ENCODE assay signal across 20 mouse cellular contexts in the genomic region with DNA sequence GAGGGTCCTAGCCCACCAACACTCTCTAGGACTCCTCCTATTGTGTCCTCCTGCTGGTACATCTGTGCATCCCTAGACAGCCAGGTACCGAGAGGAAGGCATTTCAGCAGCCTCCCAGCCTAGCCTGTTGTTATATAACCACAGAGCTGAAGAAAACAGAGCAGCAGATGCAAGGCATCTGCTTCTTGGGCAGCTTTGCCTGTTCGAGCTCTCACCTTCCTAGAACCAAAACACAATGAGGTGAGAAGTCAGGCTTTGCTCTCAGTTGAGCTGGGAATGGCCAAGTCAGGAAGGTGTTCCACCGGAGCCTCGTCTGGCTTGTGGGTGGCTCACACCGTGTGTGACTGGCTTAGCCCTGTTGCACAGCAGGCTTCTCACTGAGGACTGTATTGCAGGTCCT. TPM values are rescaled to one million over a fixed set of nuclear protein-coding genes. Genes with fewer than 3 reads are reported as not detected.
DNase-seq lines count a peak whose midpoint lies in the region; ATAC-seq and TF ChIP-seq lines count a peak whose summit lies in the region.
"Had no signal": no experiment of that assay in that cellular context is flagged by ENCODE, and none has a peak within 500 bp of the region (broad histone marks: within the 10 kb centered on the region; RNA-seq: fewer than 3 reads in every experiment).

No protein-coding gene starts in this region.

- no peaks in the 10 kb centered on the region for H3K27me3 ChIP-seq in cerebellum, adult 2 months (ENCODE audit: control insufficient read depth, insufficient read depth, low read length)
- H3K27me3 ChIP-seq: hindbrain, embryonic 15.5 days had no signal

- H3K4me3 ChIP-seq in cerebellum, adult 2 months (replicated peaks; ENCODE audit: insufficient read depth, low read depth, low read length): no peak overlapping the region
- H3K4me3 ChIP-seq in cortical plate, adult 2 months (ENCODE audit: insufficient read depth, low read length): no peak overlapping the region
- H3K4me3 ChIP-seq: embryonic facial prominence, embryonic 10.5 days; forebrain, embryonic 13.5 days; heart, embryonic 13.5 days; hindbrain, embryonic 15.5 days had no signal

- 16% methylated on average over 5 of the region's 5 CpGs for WGBS in cerebellum, adult 2 months

- H3K27ac ChIP-seq in cerebellum, adult 2 months (ENCODE audit: insufficient read depth, low read length): peak overlapping the region; percentile 20
- H3K27ac ChIP-seq in cortical plate, adult 2 months (ENCODE audit: insufficient read depth, low read length): peak overlapping the region; percentile 13; the same call in 1 of the 2 replicates
- H3K27ac ChIP-seq: embryonic facial prominence, embryonic 10.5 days; forebrain, embryonic 13.5 days; heart, embryonic 13.5 days; hindbrain, embryonic 15.5 days had no signal

- peak; percentile 53 for DNase-seq in cerebellum, adult 2 months
- DNase-seq in cerebellum, postnatal 36 days: no peak
- no peak for DNase-seq in frontal cortex, postnatal 14 days (ENCODE audit: low spot score in 2 of 2)
- DNase-seq in left cerebral cortex, postnatal 36 days (ENCODE audit: low spot score in 2 of 2): peak; percentile 38 to 55
- no peak for DNase-seq in left cerebral cortex, postnatal 4 days
- DNase-seq: adrenal gland, postnatal 14 days; forebrain, postnatal 0 days; gastrocnemius, postnatal 36 days; heart, adult 11 months; heart, postnatal 36 days had no signal

- peak; percentile 71 for ATAC-seq in frontal cortex, adult (ENCODE audit: low TSS enrichment)
- ATAC-seq: activated CD4-positive, CD25-positive, alpha-beta regulatory T cell, adult 4 months; forebrain, embryonic 13.5 days; forebrain, postnatal 0 days; intestine, embryonic 16.5 days; Patski had no signal

- peaks cover 78% of the 10 kb centered on the region for H3K4me1 ChIP-seq in cerebellum, adult 2 months (ENCODE audit: control insufficient read depth, insufficient read depth, low read length)
- peaks cover 20% of the 10 kb centered on the region for H3K4me1 ChIP-seq in cortical plate, adult 2 months (ENCODE audit: control insufficient read depth, insufficient read depth, low read length)
- H3K4me1 ChIP-seq: embryonic facial prominence, embryonic 10.5 days; forebrain, embryonic 13.5 days; heart, embryonic 13.5 days had no signal

- no peak for TF ChIP-seq POLR2A in cerebellum, adult 2 months (IDR thresholded peaks at IDR 0.05; ENCODE audit: borderline replicate concordance, insufficient read depth, low read length)
- no peak for TF ChIP-seq POLR2A in cortical plate, adult 2 months (IDR thresholded peaks at IDR 0.05; ENCODE audit: extremely low read depth, insufficient read depth, low read length)

- intact Hi-C loops in left cerebral cortex, postnatal 36 days (cut with DNase I): no loop called here
- intact Hi-C loops in left cerebral cortex, postnatal 4 days (cut with DNase I): no loop called here

- TF ChIP-seq CTCF in cerebellum, adult 2 months (IDR thresholded peaks at IDR 0.05; ENCODE audit: borderline replicate concordance, insufficient read depth, low read depth, low read length): no peak
- TF ChIP-seq CTCF in cortical plate, adult 2 months (IDR thresholded peaks at IDR 0.05; ENCODE audit: extremely low read depth, insufficient read depth, low read length): no peak

RNA-seq across cellular contexts. Expression of a gene that starts 8.8 kb away (rescaled TPM):
- polyA plus RNA-seq in cerebellum, adult 2 months (2012; rRNA removed): 102 and 117 TPM in 2 replicates
- 100 to 1,000 TPM; 253 to 276 TPM for total RNA-seq in left cerebral cortex, postnatal 36 days (2021)
- 100 to 1,000 TPM; 134 to 144 TPM for total RNA-seq in left cerebral cortex, postnatal 4 days (2021)
- 138 and 139 TPM in 2 replicates for polyA plus RNA-seq in cortical plate, adult 2 months (2012; rRNA removed)
- total RNA-seq: CH12.LX; heart, postnatal 36 days had no signal
- polyA plus RNA-seq: Patski had no signal

Comparison
In these comparisons a context has a peak if more than half of its experiments do, and no peak if none do; other contexts are left out.
1. DNase-seq: peak in cerebellum, adult 2 months (2 of 2) and left cerebral cortex, postnatal 36 days (2 of 2); none in cerebellum, postnatal 36 days (0 of 2), frontal cortex, postnatal 14 days (0 of 2) and left cerebral cortex, postnatal 4 days (single experiment).